Mouse (Mus musculus) c-Kit-negative CD71-positive TER-119-positive erythroid progenitor cells, embryonic 14.5 days (primary cell): ENCODE results near the gene Trak1.
"Not testable (repeated sequence)": the region's sequence is repeated elsewhere in the genome, so short reads cannot be mapped to it uniquely, and the experiment has no call there.

Experiments
- DNase-seq: peaks from one replicate; pipeline ENCODE4 v3.0.0-alpha.2; 2013; ENCODE audit warnings: low read depth, low spot score

The Trak1 gene

DNA sequence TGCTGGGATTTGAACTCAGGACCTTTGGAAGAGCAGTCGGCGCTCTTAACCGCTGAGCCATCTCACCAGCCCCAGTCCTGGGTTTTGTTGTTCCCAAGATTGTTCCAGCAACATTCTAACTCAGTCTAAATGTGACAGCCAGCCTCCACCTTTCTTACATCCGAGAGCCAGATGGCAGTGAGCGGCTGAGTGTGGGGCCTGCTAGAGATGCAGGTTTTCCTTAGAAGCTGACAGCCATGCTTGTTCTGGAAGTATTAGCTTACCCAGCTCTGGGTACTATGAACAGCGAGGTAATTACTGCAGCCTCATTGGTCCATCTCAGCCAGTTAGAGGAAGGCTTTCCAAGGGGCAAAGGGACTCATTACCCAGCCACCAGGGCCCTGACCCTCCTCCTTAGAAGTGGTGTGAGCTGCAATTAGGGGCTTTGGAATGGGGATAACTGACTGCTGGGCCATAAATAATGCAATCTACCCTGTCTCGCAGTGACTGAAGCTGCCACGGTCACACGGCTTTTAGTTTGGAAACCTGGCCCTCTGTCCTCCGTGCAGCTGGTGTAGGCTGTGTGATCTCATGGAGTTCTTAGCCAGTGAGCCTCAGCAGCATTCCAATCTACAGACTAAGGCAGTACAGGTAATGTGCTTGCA, 22.1 kb downstream of the Trak1 start:
- no peak for DNase-seq

GRCm38 (mm10) chr9:121320433-121320832, 23.1 kb downstream of the Trak1 start:
- DNase-seq, result no peak

GRCm38 (mm10) chr9:121321118-121321517, 23.8 kb downstream of the Trak1 start:
- DNase-seq, result no peak

DNA sequence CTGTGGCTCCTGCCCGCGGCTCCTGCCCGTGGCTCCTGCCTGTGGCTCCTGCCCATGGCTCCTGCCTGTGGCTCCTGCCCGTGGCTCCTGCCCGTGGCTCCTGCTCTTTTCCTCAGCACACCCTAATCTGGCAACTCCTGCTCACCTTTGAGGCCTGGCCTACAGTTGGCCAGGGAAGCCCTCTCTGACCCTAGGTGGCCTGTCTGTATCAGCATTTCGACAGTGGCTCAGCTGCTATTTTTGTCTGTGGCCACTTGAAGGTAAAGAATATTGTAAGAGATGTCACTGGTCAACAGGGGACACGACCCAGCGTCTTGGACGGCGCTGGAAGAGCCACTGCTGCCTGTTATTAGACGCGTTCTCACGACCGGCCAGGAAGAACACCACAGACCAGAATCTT, 24.7 kb downstream of the Trak1 start:
- DNase-seq, result no peak

- not testable (repeated sequence) for DNase-seq
Measured at GRCm38 (mm10) chr9:121328342-121328741, 31.0 kb downstream of the Trak1 start.

GRCm38 (mm10) chr9:121329181-121329580, 31.9 kb downstream of the Trak1 start:
- DNase-seq, result no peak

DNA sequence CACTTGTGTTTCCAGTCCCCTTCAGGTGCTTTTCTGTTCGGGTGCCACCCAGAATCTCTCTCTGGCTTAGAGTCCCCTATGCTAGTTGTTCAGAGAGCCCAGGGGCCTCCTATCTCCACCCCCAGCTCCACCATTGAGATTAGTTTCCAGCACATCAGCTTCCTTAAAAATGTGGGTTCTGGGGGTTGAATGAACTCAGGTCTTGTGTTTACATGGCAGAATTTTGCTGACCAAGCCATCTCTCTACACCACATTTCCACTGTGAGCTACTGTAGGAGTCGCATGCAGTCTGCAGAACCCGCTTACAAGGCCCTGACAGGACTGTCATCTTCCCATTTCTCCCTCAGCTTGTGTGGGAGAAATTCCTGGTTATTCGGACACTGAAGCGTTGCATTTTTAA, 32.8 kb downstream of the Trak1 start:
- no peak for DNase-seq

DNA sequence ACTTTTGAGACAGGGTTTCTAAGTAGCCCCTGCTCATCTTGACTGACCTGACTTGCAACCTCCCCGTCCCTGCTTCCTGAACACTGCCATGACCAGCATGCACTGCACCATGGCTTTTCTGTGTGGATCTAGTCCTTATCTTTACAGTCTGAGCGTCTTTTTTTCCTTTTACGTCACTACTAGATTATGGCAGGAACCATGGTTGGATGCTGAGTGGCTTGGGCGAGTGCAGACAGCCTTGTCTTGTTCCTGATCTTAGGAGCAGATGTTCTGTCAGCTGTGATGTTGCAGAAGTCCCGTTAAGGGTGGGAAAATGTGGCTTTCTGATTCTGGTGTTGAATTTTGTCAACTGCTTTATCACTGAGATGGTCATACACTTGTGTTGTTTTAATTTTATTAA, 34.1 kb downstream of the Trak1 start:
- no peak for DNase-seq

GRCm38 (mm10) chr9:121331878-121332630, 34.8 kb downstream of the Trak1 start:
- no peak for DNase-seq

DNA sequence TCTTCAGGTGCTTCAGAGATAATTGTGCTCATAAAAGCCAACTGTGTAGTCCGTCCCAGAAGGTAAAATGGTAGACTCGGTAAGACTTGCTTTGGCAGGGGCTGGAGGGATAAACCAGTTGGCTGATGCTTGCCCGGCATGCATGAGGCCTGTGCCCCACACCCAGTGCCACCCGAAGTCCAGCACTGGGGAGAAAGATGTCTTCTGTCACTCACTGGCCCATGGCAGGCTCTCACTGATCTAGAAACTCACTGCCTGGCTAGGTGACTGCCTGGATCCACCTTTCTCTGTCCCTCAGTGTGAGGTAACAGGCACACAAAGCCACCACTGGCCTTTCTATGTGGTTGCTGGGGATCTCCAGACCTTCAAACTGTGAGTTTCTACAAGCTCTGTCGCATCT, 36.3 kb downstream of the Trak1 start:
- DNase-seq, result no peak

DNA sequence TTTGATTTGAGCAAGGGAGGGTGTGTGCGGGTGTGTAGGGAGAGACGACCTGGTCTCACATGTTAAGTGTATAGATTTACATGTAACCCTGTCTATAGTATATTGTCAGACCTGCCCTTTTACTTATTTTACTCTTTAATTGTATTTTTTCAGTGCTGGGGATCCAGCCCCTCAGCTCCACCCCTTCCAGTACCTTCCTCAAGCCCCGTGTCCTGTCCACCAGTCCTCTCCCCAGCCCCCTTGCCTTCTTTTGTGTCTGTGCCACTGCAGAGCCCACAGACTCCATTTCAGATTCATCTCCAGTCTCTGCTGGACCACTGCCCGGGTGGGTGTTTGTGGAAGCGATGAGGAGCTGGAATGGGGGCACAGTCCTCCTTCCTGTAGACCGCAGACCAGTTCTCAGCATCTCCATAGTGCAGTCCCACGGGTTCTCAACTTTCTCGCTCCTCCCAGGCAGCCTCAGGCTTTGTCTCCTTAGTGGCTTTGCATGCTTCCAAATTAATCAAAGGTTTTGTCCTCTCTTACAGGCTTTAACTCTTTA, 37.1 kb downstream of the Trak1 start:
- DNase-seq, result no peak

- DNase-seq, result no peak
Measured at GRCm38 (mm10) chr9:121335568-121335967, 38.3 kb downstream of the Trak1 start.

DNA sequence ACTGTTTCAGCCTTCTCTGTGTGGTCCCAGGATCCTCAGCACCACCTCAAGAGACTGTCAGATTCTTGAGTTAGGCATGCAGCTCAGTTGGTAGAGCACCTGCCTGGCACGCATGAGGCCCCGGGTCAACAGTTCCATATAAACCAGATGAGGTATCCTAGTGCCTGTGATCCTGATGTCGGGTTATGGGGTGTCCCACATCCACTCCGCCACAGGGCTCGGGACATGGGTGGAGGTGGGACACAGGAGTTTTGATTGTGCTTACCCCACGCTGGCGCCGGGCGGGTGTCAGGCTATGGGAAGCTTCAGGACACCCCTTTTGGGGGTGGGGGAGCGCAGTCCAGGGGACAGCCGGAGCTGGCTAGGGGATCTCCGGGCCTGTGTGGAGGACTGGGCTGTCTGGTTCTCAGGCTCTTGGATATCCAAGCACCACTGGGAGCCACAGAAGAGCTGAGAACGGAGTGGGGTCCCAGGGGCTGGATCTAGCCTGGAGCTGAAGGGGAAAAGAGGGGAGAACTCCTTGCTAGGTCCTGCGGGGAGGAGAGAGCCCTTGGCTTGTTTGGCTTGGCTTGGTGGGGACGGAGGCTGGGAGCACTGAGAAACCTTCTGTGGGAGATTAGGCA, 39.1 kb downstream of the Trak1 start:
- DNase-seq, result no peak

GRCm38 (mm10) chr9:121337216-121337937, 40.1 kb downstream of the Trak1 start:
- no peak for DNase-seq

- DNase-seq, result no peak
Measured at GRCm38 (mm10) chr9:121337938-121338289, 40.6 kb downstream of the Trak1 start.

DNA sequence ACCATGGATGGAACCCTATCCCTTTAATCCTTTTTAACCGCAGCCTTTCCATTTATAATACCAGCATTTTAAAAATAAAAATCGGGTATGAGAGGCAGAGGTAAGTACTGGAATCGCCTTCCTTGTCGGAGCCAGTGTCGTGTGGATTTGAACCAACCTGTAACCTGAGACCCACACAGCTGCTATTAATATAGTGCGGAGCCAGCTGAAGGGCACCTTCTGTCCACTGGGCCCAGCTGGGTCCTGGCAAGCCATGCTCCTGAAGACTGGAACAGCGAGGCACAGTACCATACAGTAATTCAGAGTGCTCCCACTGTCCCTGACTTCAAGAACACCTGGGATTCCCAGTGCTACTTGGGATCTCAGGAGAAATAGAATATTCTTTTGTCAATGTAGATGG, 44.5 kb downstream of the Trak1 start:
- DNase-seq, result no peak

GRCm38 (mm10) chr9:121342510-121343110, 45.3 kb downstream of the Trak1 start:
- no peak for DNase-seq

GRCm38 (mm10) chr9:121343122-121343876, 46.0 kb downstream of the Trak1 start:
- DNase-seq, result no peak

- DNase-seq, result no peak
Measured at GRCm38 (mm10) chr9:121344344-121344743, 47.0 kb downstream of the Trak1 start.

- DNase-seq, result no peak
Measured at GRCm38 (mm10) chr9:121345427-121346130, 48.3 kb downstream of the Trak1 start.
